Mouse (Mus musculus) testis, adult 10 weeks (tissue): ENCODE measurements around the gene Lims1. TPM values are rescaled to one million over a fixed set of nuclear protein-coding genes. Genes with fewer than 3 reads are reported as not detected.

ENCODE experiments used
- polyA plus RNA-seq: library from polyadenylated mRNA; stranded (reverse); fragments of 350-450 nt; fragmentation: Illumina TruSeq; extraction: RNeasy Lipid Tissue Mini Kit (QIAGEN cat#74804); gene quantifications from one replicate; pipeline ENCODE4 v1.2.3, GENCODE M21; 2014; ENCODE audit warnings: low read depth, low replicate concordance

The Lims1 gene
- 30.1 TPM for polyA plus RNA-seq

DNA sequence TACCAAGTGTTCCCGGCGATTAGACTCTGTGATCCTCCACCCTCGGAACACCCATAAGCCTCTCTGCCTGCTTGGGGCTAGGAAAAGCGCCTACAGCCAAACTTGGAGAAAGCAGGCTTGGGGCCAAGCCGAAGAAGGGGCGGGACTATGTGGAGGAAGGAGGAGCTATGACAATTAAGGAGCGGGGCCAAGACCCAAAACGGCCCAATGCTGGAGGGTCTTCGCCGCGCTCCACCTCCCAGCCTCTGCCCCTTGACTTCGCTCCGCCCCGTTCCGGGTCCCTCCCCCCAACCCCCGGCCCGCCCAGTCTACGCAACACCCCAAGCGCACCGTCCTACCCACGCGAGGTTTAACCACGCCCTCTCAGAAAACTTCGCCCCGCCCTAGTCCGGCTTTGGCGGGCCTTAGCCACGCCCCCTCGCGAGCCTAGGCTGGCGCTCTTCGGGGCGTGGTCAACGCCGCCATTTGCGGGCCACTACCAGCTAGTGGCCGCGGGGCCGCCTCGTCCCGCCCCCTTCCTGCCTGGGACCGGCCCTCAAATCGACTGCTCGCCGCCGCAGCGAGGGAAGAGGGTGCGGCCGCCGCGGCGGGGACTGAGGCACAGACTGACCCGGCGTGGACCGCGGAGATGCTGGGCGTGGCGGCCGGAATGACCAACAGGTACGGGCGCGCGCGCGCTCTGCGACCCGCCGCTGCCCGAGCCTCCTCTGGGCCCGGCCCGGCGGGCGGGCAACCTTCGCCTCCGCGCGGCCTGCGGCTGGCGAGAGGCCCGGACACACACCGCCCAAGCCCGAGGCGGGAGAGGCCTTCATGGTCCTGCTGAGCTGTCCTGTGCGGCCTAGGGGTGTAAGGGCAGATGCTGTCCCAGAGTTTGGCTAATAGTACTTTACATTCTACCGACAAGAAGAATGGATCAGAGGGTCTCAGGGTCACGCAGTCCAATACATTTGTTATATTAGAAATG, at the start of gene Lims1:
TSS of gene Lims1 (plus strand) at position 439 of the 964 bp plus-strand sequence.

GRCm38 (mm10) chr10:58446384-58447279, 123.4 kb downstream of the Lims1 start, which contains the start of gene Ranbp2:
Gene Ranbp2, plus strand, starts transcription at chr10:58446920.

Other genes with a start within 250 kb of the Lims1 start
- gene AW822073, start 98.5 kb upstream of the Lims1 start, polyA plus RNA-seq = not detected
- gene Duxf3, start 90.8 kb upstream of the Lims1 start, polyA plus RNA-seq = 0.78 TPM
- gene Gm4981, start 86.8 kb upstream of the Lims1 start, polyA plus RNA-seq = not detected
- gene Gcc2, start 68.0 kb upstream of the Lims1 start, polyA plus RNA-seq = 53.8 TPM
- 109 TPM for gene Ranbp2, start 123.5 kb downstream of the Lims1 start, polyA plus RNA-seq
- 48.2 TPM for gene Ccdc138, start 174.5 kb downstream of the Lims1 start, polyA plus RNA-seq